ENCODE assay signal across 15 mouse cellular contexts in the genomic region with DNA sequence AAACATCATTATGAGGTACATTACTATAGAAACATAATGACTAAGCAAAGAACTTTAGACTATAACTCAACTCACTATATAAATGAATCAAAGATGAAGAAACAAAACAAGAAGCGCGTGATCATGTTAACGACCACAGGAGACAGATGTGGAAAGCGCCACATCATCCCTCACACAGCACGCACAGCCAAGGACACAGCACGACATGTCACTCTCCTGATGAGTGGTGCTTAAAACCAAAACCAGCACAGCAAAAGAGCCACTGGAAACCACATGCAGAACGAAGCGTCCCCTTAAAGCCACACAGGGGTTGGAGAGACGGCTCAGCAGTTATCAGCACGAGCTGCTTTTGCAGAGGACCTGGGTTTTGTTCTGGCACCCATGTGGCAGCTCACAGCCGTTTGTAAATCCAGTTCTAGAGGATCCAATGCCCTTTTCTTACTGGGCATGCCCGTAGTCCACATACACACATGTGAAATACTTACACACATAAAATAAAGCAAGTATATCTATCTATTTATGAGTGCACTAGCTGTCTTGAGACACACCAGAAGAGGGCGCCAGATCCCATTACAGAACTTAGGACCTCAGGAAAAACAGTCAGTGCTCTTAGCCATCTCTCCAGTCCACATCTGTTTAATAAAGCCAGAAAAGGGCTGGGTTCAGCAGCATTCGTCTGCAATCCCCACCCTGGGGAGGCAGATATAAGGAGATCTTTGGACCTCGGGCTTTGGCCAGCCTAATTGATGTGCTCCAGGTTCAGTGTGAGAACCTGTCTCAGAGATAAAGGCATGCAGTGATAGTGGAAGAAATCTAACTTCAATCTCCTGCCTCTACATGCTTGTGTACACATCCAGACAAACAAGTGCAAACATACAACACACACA. TPM values are rescaled to one million over a fixed set of nuclear protein-coding genes. Genes with fewer than 3 reads are reported as not detected.
DNase-seq lines count a peak whose midpoint lies in the region; ATAC-seq and TF ChIP-seq lines count a peak whose summit lies in the region.
"Had no signal": no experiment of that assay in that cellular context is flagged by ENCODE, and none has a peak within 500 bp of the region (broad histone marks: within the 10 kb centered on the region; RNA-seq: fewer than 3 reads in every experiment).

No protein-coding gene starts in this region.

- no peak overlapping the region for H3K4me2 ChIP-seq in kidney, embryonic 16.5 days (replicated peaks; ENCODE audit: low read depth, low read length)
- H3K4me2 ChIP-seq: liver, embryonic 13.5 days had no signal

- H3K27ac ChIP-seq in kidney, adult 2 months (ENCODE audit: insufficient read depth, low read depth, low read length): no peak overlapping the region
- no peak overlapping the region for H3K27ac ChIP-seq in kidney, embryonic 16.5 days (ENCODE audit: low read length)
- H3K27ac ChIP-seq: liver, embryonic 13.5 days had no signal

- no peak for ATAC-seq in kidney, embryonic 16.5 days (ENCODE audit: low FRiP score, low TSS enrichment)
- peak; percentile 38; the same call in 1 of the 2 replicates for ATAC-seq in megakaryocyte-erythroid progenitor cell, adult 5-6 weeks (replicated peaks; ENCODE audit: low FRiP score, low TSS enrichment, poor library complexity, severe bottlenecking)
- ATAC-seq in inflammation-experienced regulatory T-cells, adult 6 months: no peak

- H3K4me1 ChIP-seq in kidney, adult 2 months (ENCODE audit: control insufficient read depth, insufficient read depth, low read length): no peaks in the 10 kb centered on the region
- no peaks in the 10 kb centered on the region for H3K4me1 ChIP-seq in kidney, embryonic 16.5 days (ENCODE audit: insufficient read depth, low read length)

- WGBS in kidney, adult 2 months: 90% methylated on average over 15 of the region's 15 CpGs
- 89% methylated on average over 15 of the region's 15 CpGs for WGBS in kidney, embryonic 16.5 days

- no peaks in the 10 kb centered on the region for H3K27me3 ChIP-seq in kidney, adult 2 months (replicated peaks; ENCODE audit: control insufficient read depth, insufficient read depth, low read length)
- H3K27me3 ChIP-seq in kidney, embryonic 16.5 days (ENCODE audit: insufficient read depth, low read length): no peaks in the 10 kb centered on the region
- H3K27me3 ChIP-seq: liver, embryonic 13.5 days had no signal

- H3K9ac ChIP-seq in kidney, embryonic 16.5 days (replicated peaks; ENCODE audit: low read length): no peak overlapping the region
- H3K9ac ChIP-seq: liver, embryonic 13.5 days had no signal

- H3K4me3 ChIP-seq in kidney, adult 2 months (ENCODE audit: insufficient read depth, low read depth, low read length): no peak overlapping the region
- H3K4me3 ChIP-seq in kidney, embryonic 16.5 days (ENCODE audit: low read length): no peak overlapping the region
- H3K4me3 ChIP-seq: liver, embryonic 13.5 days had no signal

- no peaks in the 10 kb centered on the region for H3K9me3 ChIP-seq in kidney, embryonic 16.5 days (ENCODE audit: low read length)
- H3K9me3 ChIP-seq: liver, embryonic 13.5 days had no signal

- DNase-seq in kidney, adult 2 months: no peak
- DNase-seq in retina, embryonic 14.5 days (ENCODE audit: low spot score): peak; percentile 37
- no peak for DNase-seq in retina, postnatal 1 day
- peak; percentile 30 for DNase-seq in T-cell, adult 2 months (ENCODE audit: low spot score)
- DNase-seq in adrenal gland, adult (ENCODE audit: inconsistent age in 2 of 2, low spot score in 1 of 2): no peak
- DNase-seq: adrenal gland, adult 8-10 months; cerebellum, postnatal 10 days; heart, postnatal 4 days; kidney, adult 8-10 months; layer of hippocampus, adult 9-11 months; liver, embryonic 13.5 days; thymus, postnatal 14 days had no signal

- TF ChIP-seq CTCF in kidney, adult 2 months (conservative IDR thresholded peaks at IDR 0.05; ENCODE audit: insufficient read depth, insufficient read length, low read depth, low read length): 0 out of 2 replicates have a peak, but pooled peaks have one; percentile 10

- TF ChIP-seq POLR2A in kidney, adult 2 months (IDR thresholded peaks at IDR 0.05; ENCODE audit: low read depth, low read length): no peak

- no peaks in the 10 kb centered on the region; the same call in 1 of the 2 replicates for H3K36me3 ChIP-seq in kidney, adult 2 months (ENCODE audit: control insufficient read depth, insufficient read depth, low read length)
- H3K36me3 ChIP-seq in kidney, embryonic 16.5 days (ENCODE audit: insufficient read depth, low read length): peaks cover 9% of the 10 kb centered on the region; the same call in 1 of the 2 replicates

RNA-seq across cellular contexts. Expression of gene Os9, which starts 9.7 kb away (rescaled TPM):
- polyA plus RNA-seq in kidney, adult 2 months (2012; rRNA removed): 108 and 114 TPM in 2 replicates
- 106 and 110 TPM in 2 replicates for polyA plus RNA-seq in kidney, embryonic 16.5 days (2015; fragmentation: Nextera tagmentation; extraction: Ambion mirVana)
- 55.8 and 64.5 TPM in 2 replicates for total RNA-seq in megakaryocyte-erythroid progenitor cell, adult 5-6 weeks (2014; fragmentation: Nextera tagmentation)
- total RNA-seq in megakaryocyte-erythroid progenitor cell, adult 5-6 weeks (2017): 152 and 154 TPM in 2 replicates
- 10 to 100 TPM; 61.9 to 81.5 (median 75.8) TPM for polyA plus RNA-seq in inflammation-experienced regulatory T-cells, adult 6 months (2017; shearing (Covaris generic))

RNA-seq across cellular contexts. Expression of gene Agap2, which starts 36.2 kb away (rescaled TPM):
- 1.3 and 2.2 TPM in 2 replicates for polyA plus RNA-seq in kidney, adult 2 months (2012; rRNA removed)
- polyA plus RNA-seq in kidney, embryonic 16.5 days (2015; fragmentation: Nextera tagmentation; extraction: Ambion mirVana): 0.04 and 0.09 TPM in 2 replicates
- total RNA-seq in megakaryocyte-erythroid progenitor cell, adult 5-6 weeks (2014; fragmentation: Nextera tagmentation): 19.7 and 45.9 TPM in 2 replicates
- total RNA-seq in megakaryocyte-erythroid progenitor cell, adult 5-6 weeks (2017): 26.4 and 43.3 TPM in 2 replicates
- polyA plus RNA-seq in inflammation-experienced regulatory T-cells, adult 6 months (2017; shearing (Covaris generic)): 10 to 100 TPM; 25.9 to 32.1 (median 31.2) TPM

RNA-seq across cellular contexts. Expression of gene Tspan31, which starts 41.2 kb away (rescaled TPM):
- 102 and 117 TPM in 2 replicates for polyA plus RNA-seq in kidney, adult 2 months (2012; rRNA removed)
- 205 and 208 TPM in 2 replicates for polyA plus RNA-seq in kidney, embryonic 16.5 days (2015; fragmentation: Nextera tagmentation; extraction: Ambion mirVana)
- 43.9 and 73.9 TPM in 2 replicates for total RNA-seq in megakaryocyte-erythroid progenitor cell, adult 5-6 weeks (2014; fragmentation: Nextera tagmentation)
- 28.9 and 55.3 TPM in 2 replicates for total RNA-seq in megakaryocyte-erythroid progenitor cell, adult 5-6 weeks (2017)
- 100 to 1,000 TPM in 2 of 3 experiments, 10 to 100 TPM in 1; 97.8 to 134 (median 127) TPM for polyA plus RNA-seq in inflammation-experienced regulatory T-cells, adult 6 months (2017; shearing (Covaris generic))

RNA-seq across cellular contexts. Expression of gene Cdk4, which starts 47.9 kb away (rescaled TPM):
- 195 and 216 TPM in 2 replicates for polyA plus RNA-seq in kidney, adult 2 months (2012; rRNA removed)
- polyA plus RNA-seq in kidney, embryonic 16.5 days (2015; fragmentation: Nextera tagmentation; extraction: Ambion mirVana): 1,871 and 1,917 TPM in 2 replicates
- total RNA-seq in megakaryocyte-erythroid progenitor cell, adult 5-6 weeks (2014; fragmentation: Nextera tagmentation): 656 and 761 TPM in 2 replicates
- 479 and 664 TPM in 2 replicates for total RNA-seq in megakaryocyte-erythroid progenitor cell, adult 5-6 weeks (2017)
- 100 to 1,000 TPM; 284 to 347 (median 295) TPM for polyA plus RNA-seq in inflammation-experienced regulatory T-cells, adult 6 months (2017; shearing (Covaris generic))

RNA-seq across cellular contexts. Expression of gene March9, which starts 51.3 kb away (rescaled TPM):
- 13.1 and 15.3 TPM in 2 replicates for polyA plus RNA-seq in kidney, adult 2 months (2012; rRNA removed)
- 1.2 and 1.4 TPM in 2 replicates for polyA plus RNA-seq in kidney, embryonic 16.5 days (2015; fragmentation: Nextera tagmentation; extraction: Ambion mirVana)
- not detected in 2 replicates for total RNA-seq in megakaryocyte-erythroid progenitor cell, adult 5-6 weeks (2014; fragmentation: Nextera tagmentation)
- not detected in 2 replicates for total RNA-seq in megakaryocyte-erythroid progenitor cell, adult 5-6 weeks (2017)
- polyA plus RNA-seq in inflammation-experienced regulatory T-cells, adult 6 months (2017; shearing (Covaris generic)): under 1 TPM; 0.35 to 0.84 (median 0.72) TPM

Comparison
In these comparisons a context has a peak if more than half of its experiments do, and no peak if none do; other contexts are left out.
1. DNase-seq: peak in retina, embryonic 14.5 days (single experiment) and T-cell, adult 2 months (single experiment); none in kidney, adult 2 months (single experiment), retina, postnatal 1 day (single experiment) and adrenal gland, adult (0 of 2).